Mouse (Mus musculus) limb, embryonic 15.5 days (tissue): ENCODE measurements around the gene Ngfr. TPM values are rescaled to one million over a fixed set of nuclear protein-coding genes. Genes with fewer than 3 reads are reported as not detected.
A peak's percentile ranks its signal among the peaks of the same experiment; 100 is the strongest.

Source experiments
- ATAC-seq: fragments of 200-750 bp; cut with Nextera tagmentation; 2 replicates; pipeline ENCODE4 v1.8.0; 2017; ENCODE audit warnings: low read depth, moderate TSS enrichment; ENCODE audit not compliant: insufficient number of reproducible peaks, low FRiP score, low TSS enrichment
- H3K27ac ChIP-seq: fragments of 300-500 bp; sonication (generic); 2 replicates; pipeline ENCODE4 v1.5.1; 2015; ENCODE audit warnings: moderate library complexity, mild to moderate bottlenecking, inconsistent platforms
- H3K27me3 ChIP-seq: fragments of 300-500 bp; sonication (generic); 2 replicates; pipeline ENCODE4 v1.6.1; 2015; ENCODE audit warnings: inconsistent platforms
- H3K36me3 ChIP-seq: fragments of 300-500 bp; sonication (generic); 2 replicates; pipeline ENCODE4 v1.6.1; 2015; ENCODE audit warnings: inconsistent platforms
- H3K4me1 ChIP-seq: fragments of 300-500 bp; sonication (generic); 2 replicates; pipeline ENCODE4 v1.6.1; 2015; ENCODE audit warnings: inconsistent platforms
- H3K4me2 ChIP-seq: fragments of 300-500 bp; sonication (generic); 2 replicates; pipeline ENCODE4 v1.6.1; 2015; ENCODE audit warnings: mild to moderate bottlenecking, inconsistent platforms
- H3K4me3 ChIP-seq: fragments of 300-500 bp; sonication (generic); 2 replicates; pipeline ENCODE4 v1.5.1; 2015; ENCODE audit warnings: mild to moderate bottlenecking, inconsistent platforms
- H3K9ac ChIP-seq: fragments of 300-500 bp; sonication (generic); 2 replicates; pipeline ENCODE4 v1.6.1; 2015; ENCODE audit warnings: inconsistent platforms
- H3K9me3 ChIP-seq: fragments of 300-500 bp; sonication (generic); 2 replicates; pipeline ENCODE4 v1.6.1; 2016; ENCODE audit warnings: inconsistent platforms
- WGBS: fragments of 180-500 bp; shearing (Covaris S2); methylation state at CpG from one replicate; pipeline ENCODE4 v1.1.7; 2015; 5-methylcytosine and 5-hydroxymethylcytosine counted together
- polyA plus RNA-seq: library from polyadenylated mRNA; unstranded; fragments of >200 nt; fragmentation: Nextera tagmentation; extraction: Ambion mirVana; gene quantifications from 2 replicates; pipeline ENCODE4 v1.2.1, GENCODE M21; 2015

Ngfr gene
- polyA plus RNA-seq, 1 experiment from 2014 or later = 34.0 TPM

DNA sequence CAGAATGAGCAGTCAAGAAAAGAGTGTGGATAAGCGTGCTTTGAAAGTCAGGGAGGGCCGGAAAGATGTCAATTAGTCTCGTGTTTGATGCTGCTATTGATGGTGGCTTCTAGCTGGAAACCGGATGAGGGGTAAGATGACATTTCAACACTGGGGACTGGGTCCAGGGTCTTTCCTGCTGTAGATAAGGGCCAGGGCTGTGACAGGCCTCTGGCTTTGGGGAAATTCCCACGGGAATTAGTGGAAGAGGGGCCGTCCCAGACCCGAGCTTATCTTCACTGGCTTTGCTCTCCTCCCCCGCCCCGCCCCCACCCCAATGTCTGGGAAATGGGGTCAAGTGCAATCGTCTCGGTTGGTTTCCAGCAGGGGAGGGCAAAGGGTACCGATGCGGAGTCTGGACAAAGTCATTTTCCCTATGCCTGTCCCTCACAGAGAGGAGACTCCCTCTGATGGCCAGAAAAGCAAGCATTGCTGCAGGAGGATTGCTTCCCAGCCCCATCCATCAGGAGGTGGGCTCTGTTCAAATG is 7.2 kb upstream of the Ngfr start:
- Histone ChIP-seq H3K4me1 (peaks cover 32% of the 10 kb centered on the region), H3K36me3 (no peaks in the 10 kb centered on the region), H3K9ac (no peak overlapping the region), H3K4me3 (no peak overlapping the region), H3K9me3 (no peaks in the 10 kb centered on the region), H3K27ac (no peak overlapping the region), H3K27me3 (peaks cover 66% of the 10 kb centered on the region), H3K4me2 (no peak overlapping the region)
- ATAC-seq = no peak
- 30% methylated on average over 13 of the region's 13 CpGs for WGBS

DNA sequence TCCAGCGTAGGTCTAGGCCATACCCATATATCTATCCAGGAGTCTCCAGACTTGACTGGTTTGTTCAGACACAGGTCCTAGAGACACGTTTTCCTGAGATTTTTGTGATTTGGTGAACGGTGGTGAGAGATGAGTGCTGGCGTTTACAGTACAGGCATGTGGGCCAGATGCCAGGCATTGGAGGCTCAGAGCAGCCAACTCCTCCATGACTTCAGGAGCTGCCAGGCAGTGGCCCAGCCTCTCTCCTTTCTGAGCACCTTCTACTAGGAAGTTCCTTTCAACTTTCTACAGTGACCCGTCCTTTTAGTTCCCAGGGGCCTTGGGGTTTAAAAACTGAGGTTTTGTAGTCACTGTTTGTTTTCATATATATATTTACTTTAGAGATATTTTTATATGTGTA is 6.0 kb upstream of the Ngfr start:
- Histone ChIP-seq H3K4me3 (no peak overlapping the region), H3K9ac (no peak overlapping the region), H3K36me3 (no peaks in the 10 kb centered on the region), H3K27me3 (peaks cover 66% of the 10 kb centered on the region), H3K4me1 (peaks cover 32% of the 10 kb centered on the region), H3K9me3 (no peaks in the 10 kb centered on the region), H3K27ac (no peak overlapping the region), H3K4me2 (no peak overlapping the region)
- ATAC-seq = no peak
- 54% methylated on average over 5 of the region's 5 CpGs for WGBS

DNA sequence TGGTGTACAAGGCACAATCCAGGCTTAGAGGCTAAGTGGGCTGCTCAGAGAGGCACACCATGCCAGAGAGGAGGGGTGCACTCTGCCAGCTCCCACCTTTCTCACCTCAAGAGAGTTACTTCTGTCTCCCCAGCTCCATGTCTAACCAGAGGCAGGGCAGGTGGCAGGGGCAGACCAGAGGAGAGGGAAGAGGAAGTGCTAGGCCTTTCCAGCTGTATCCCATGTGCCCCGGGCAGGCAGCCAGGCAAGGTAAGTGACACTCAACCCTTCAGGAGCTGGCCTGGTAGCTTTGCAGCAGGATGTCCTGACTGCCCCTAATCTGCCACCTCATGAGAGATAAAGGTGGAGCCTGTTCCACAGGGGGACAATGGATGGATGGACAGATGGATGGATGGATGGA is 5.2 kb upstream of the Ngfr start:
- peaks cover 26% of the 10 kb centered on the region for H3K4me1 ChIP-seq
- no peak for ATAC-seq
- 89% methylated on average over 1 of the region's 1 CpGs for WGBS

DNA sequence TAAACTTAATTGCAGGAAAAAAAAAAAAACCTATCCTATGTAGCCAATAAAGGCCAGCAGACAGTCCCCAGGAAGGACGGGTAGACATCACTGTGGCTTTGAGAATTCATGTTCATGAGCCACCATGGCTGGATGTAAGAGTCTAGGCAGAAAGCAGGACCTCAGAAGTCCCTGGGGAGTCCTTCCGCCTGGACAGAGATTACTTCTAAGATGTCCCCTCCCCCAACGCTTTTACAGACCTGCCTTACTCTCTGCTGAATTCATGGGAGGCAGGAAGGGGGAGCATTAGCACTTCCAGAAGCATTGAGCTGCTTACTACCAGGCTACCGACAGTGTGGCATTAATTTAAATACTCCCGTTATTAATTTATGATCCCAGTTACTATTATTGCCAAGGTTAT is 1.7 kb upstream of the Ngfr start:
- WGBS = 27% methylated on average over 5 of the region's 5 CpGs
- peaks cover 36% of the 10 kb centered on the region for H3K4me1 ChIP-seq
- H3K4me2 ChIP-seq = no peak overlapping the region

More for the DNA sequence above, 5.2 kb upstream of the Ngfr start:
- Histone ChIP-seq H3K9me3 (no peaks in the 10 kb centered on the region), H3K4me2 (no peak overlapping the region), H3K4me3 (no peak overlapping the region), H3K27ac (no peak overlapping the region), H3K27me3 (peaks cover 66% of the 10 kb centered on the region), H3K9ac (no peak overlapping the region), H3K36me3 (no peaks in the 10 kb centered on the region)

DNA sequence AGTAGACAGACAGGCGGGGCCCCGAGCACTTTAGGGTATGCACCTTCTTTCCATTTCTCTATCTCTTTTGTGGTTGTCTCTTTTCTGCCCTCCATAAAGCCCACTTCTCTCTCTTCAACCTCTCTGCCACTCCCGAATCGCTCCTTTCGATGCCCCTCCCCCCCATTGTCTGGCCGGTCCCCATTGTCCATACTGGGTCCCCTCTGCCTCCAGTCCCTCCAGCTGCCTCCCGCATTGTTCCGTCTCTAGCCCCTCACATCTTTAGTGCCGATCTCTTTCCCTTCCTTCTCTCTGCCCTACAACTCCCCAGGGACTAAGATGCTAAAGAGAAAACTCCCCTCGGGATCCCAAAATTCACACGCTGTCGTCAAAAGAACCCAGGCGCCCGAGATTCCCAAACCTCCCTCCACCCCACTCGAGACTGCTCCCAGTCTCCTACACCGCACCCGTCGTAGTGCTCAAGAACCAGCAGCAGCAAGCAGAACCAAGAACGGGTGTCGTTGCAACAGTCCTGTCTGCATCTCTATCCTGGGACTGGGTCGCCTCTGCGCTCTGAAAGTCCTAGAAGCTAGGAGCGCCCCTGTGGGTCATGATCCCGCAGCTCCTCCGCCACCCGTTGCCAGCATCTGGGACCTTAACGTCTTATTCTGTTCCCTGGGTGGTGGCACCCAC is 648 bp downstream of the Ngfr start:
- peak overlapping the region; percentile 33 for H3K9ac ChIP-seq
- no peak for ATAC-seq
- WGBS = under 1% methylated on average over 27 of the region's 27 CpGs
- no peaks in the 10 kb centered on the region for H3K36me3 ChIP-seq
- peak overlapping the region; percentile 48 for H3K4me3 ChIP-seq
- no peaks in the 10 kb centered on the region for H3K9me3 ChIP-seq
- H3K27ac ChIP-seq = no peak overlapping the region; the same call in 1 of the 2 replicates
- H3K27me3 ChIP-seq = peaks cover 90% of the 10 kb centered on the region
- H3K4me1 ChIP-seq = peaks cover 52% of the 10 kb centered on the region
- H3K4me2 ChIP-seq = peak overlapping the region; percentile 76

More for the DNA sequence above, 1.7 kb upstream of the Ngfr start:
- H3K9me3 ChIP-seq = no peaks in the 10 kb centered on the region
- no peak overlapping the region for H3K9ac ChIP-seq
- H3K36me3 ChIP-seq = no peaks in the 10 kb centered on the region
- no peak overlapping the region for H3K4me3 ChIP-seq
- H3K27ac ChIP-seq = no peak overlapping the region
- no peak for ATAC-seq
- H3K27me3 ChIP-seq = peaks cover 86% of the 10 kb centered on the region

DNA sequence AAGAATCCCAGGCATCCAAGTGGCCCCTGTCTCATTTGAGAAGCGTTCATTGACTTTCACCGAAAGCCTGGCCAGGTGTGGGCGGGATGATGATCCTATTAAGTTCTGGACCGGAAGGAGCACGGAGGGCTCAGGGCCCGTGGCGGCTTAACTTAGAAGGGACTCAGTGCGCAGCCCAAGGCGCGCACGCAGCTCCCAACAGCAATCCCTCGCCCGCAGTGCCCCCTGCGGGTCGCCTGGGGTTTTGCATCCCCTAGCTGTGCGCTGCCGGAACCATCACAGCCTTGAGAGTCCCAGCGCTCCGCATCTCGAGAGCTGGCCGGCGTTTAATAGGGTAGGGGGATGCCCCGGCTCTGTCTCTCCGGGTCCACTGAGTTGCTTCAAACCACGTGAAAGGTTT is 1.4 kb downstream of the Ngfr start:
- WGBS = under 1% methylated on average over 25 of the region's 25 CpGs
- Histone ChIP-seq H3K4me1 (peaks cover 59% of the 10 kb centered on the region), H3K4me3 (peak overlapping the region; percentile 48), H3K4me2 (peak overlapping the region; percentile 76), H3K27ac (no peak overlapping the region), H3K27me3 (peaks cover 92% of the 10 kb centered on the region), H3K9me3 (no peaks in the 10 kb centered on the region), H3K9ac (no peak overlapping the region), H3K36me3 (no peaks in the 10 kb centered on the region)
- ATAC-seq = peak; percentile 36; the same call in 1 of the 2 replicates

DNA sequence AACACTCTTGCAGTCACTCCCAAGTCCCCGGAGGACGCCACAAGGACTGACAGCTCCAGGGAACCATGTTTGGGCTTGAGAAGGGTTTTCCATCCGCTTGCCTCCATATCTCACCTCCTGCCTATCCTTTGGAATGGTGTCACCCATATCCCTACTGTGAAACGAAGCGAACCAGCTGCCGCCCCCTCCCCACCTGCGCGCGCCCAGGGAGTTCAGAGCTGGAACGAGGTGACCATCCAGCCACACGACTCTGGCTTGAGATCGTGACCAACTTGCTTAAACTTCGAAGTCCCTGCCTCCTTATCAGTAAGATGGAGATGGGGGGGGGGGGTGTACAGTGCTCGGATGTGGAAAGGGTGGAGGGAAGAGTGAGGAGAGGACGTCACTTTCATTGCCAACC is 1.9 kb downstream of the Ngfr start:
- Histone ChIP-seq H3K4me3 (peak overlapping the region; percentile 48), H3K36me3 (no peaks in the 10 kb centered on the region), H3K27ac (no peak overlapping the region), H3K4me1 (peaks cover 64% of the 10 kb centered on the region), H3K27me3 (peaks cover 94% of the 10 kb centered on the region), H3K9me3 (no peaks in the 10 kb centered on the region), H3K9ac (no peak overlapping the region), H3K4me2 (peak overlapping the region; percentile 76)
- WGBS = 3% methylated on average over 15 of the region's 15 CpGs
- no peak for ATAC-seq

DNA sequence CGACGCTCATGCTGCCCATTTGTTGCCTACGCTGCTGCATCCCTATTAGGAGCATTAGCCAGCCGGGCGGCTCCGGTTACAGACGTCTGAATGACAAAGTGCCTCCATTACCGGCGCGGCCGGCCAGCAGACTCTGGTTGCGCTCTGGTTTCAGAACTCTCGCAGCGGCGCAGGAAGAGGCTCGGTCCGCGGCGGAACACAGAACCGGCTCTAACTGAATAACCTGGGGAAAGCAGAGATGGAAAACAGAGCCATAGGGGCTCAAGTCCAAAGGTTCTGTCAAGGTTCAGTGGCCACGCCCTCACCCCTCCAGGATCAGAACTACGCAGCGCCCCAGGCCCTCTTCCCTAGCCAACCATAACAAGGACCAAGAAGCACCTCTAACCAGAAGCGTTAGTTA is 2.3 kb downstream of the Ngfr start:
- WGBS = under 1% methylated on average over 24 of the region's 24 CpGs

DNA sequence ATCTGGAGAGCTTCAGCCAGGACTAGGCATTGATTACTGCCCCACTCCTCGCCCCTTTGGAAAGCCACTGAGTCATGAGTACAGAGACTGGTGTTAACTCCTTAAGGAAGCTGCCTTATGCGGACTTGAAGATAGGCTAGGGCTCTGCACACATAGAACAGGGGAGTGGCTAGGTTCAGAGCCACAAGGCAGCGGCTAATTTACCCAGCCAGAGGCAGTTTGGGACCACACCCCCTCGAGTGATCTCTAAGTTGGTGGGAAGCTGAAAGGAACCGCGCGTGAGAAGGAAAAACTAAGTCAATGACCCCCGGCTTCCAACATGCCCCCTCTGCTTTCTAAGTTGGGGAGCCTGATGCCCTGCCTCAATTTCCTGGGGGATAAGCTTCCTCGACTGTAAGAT is 2.9 kb downstream of the Ngfr start:
- 5% methylated on average over 9 of the region's 9 CpGs for WGBS
- peaks cover 75% of the 10 kb centered on the region for H3K4me1 ChIP-seq
- ATAC-seq = no peak
- H3K27ac ChIP-seq = no peak overlapping the region
- H3K4me3 ChIP-seq = peak overlapping the region; percentile 48
- H3K9ac ChIP-seq = no peak overlapping the region
- H3K9me3 ChIP-seq = no peaks in the 10 kb centered on the region
- peak overlapping the region; percentile 76 for H3K4me2 ChIP-seq
- H3K27me3 ChIP-seq = peaks cover 97% of the 10 kb centered on the region
- no peaks in the 10 kb centered on the region for H3K36me3 ChIP-seq

More for the DNA sequence above, 2.3 kb downstream of the Ngfr start:
- Histone ChIP-seq H3K4me3 (peak overlapping the region; percentile 48), H3K27ac (no peak overlapping the region), H3K9me3 (no peaks in the 10 kb centered on the region), H3K4me1 (peaks cover 68% of the 10 kb centered on the region), H3K36me3 (no peaks in the 10 kb centered on the region), H3K27me3 (peaks cover 94% of the 10 kb centered on the region), H3K9ac (no peak overlapping the region), H3K4me2 (peak overlapping the region; percentile 76)
- ATAC-seq = no peak

DNA sequence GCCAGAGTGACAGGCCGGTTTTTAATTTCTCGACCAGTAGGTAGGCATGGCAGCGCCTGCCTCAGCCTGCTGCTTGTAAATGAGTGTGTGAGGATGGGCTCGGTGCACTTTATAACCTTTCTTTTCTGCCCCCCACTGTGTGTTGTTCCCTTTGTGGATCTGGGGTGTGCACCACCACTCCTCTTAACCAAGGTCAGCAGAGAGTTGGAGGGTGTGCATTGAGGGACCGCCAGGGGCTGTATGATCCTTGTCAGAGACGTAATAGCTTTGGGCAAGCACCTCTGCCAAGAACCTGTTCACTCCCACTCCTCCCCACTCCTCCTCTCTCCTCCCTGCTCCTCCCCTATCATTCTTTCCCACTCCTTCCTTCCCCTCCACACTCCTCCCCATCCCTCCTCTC is 4.1 kb downstream of the Ngfr start:
- Histone ChIP-seq H3K27me3 (peaks cover 93% of the 10 kb centered on the region), H3K4me1 (peaks cover 87% of the 10 kb centered on the region), H3K4me3 (no peak overlapping the region), H3K27ac (no peak overlapping the region), H3K9ac (no peak overlapping the region), H3K4me2 (no peak overlapping the region), H3K9me3 (no peaks in the 10 kb centered on the region), H3K36me3 (no peaks in the 10 kb centered on the region)
- WGBS = 24% methylated on average over 6 of the region's 6 CpGs
- ATAC-seq = no peak

DNA sequence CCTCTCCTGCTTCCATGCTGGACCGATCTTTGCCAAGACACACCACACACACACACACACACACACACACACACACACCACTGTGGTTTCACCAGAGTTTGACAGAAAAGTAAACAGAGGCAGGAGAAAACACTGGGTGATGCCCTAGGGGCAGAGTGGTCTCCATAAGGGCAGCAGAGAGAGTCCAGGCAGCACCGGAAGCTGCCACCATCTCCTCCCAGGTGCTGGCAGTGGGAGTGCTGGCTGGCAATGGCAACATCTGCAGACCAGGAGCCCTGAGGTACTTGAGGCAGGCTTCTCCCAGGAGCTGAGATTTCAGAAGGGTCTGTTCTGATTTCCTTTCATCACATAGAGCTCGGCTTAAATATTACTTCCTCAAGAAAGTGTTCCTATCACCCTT is 5.3 kb downstream of the Ngfr start:
- no peak overlapping the region for H3K9ac ChIP-seq
- 8% methylated on average over 3 of the region's 3 CpGs for WGBS
- H3K4me1 ChIP-seq = peaks cover 92% of the 10 kb centered on the region
- no peak overlapping the region for H3K4me2 ChIP-seq
- H3K27me3 ChIP-seq = peaks cover 93% of the 10 kb centered on the region
- H3K36me3 ChIP-seq = no peaks in the 10 kb centered on the region; the same call in 1 of the 2 replicates
- ATAC-seq = no peak
- no peak overlapping the region for H3K4me3 ChIP-seq
- no peaks in the 10 kb centered on the region for H3K9me3 ChIP-seq
- no peak overlapping the region for H3K27ac ChIP-seq

DNA sequence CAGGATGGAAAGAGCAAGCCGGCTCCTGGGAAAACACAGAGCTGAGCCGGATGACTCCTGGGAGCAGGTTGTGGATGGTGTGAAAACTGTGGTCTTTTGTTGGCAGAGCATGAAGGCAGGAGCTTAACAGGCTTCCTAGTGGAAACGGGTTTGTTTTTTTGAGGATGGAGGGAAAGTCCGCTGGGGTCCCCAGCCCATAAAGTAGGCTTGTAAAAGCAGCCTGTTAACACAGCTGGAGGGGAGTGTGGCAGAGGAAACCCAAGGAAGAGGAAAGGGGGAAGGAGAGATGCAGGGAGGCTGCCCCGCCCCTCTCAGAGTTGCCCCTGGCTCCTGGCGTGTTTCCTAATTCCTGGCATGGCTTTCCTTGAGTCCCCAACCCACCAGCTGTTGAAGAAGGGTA is 8.1 kb downstream of the Ngfr start:
- Histone ChIP-seq H3K36me3 (no peaks in the 10 kb centered on the region; the same call in 1 of the 2 replicates), H3K9me3 (no peaks in the 10 kb centered on the region), H3K4me3 (no peak overlapping the region), H3K9ac (no peak overlapping the region), H3K27me3 (peaks cover 92% of the 10 kb centered on the region), H3K4me2 (no peak overlapping the region), H3K4me1 (peaks cover 90% of the 10 kb centered on the region), H3K27ac (no peak overlapping the region)
- 8% methylated on average over 6 of the region's 6 CpGs for WGBS
- ATAC-seq = no peak
